Mouse (Mus musculus): ENCODE measurements around the gene 2310009B15Rik.

- TF ChIP-seq CTCF (IDR thresholded peaks at IDR 0.05; ENCODE audit: borderline replicate concordance, control insufficient read depth, extremely low read depth, insufficient read depth, low read length, poor library complexity), result no peak
- no peak for TF ChIP-seq POLR2A (IDR thresholded peaks at IDR 0.05; ENCODE audit: control insufficient read depth, extremely low read depth, insufficient read depth, low read length, poor library complexity)
Measured at GRCm38 (mm10) chr1:138877470-138878254, 21.0 kb upstream of the 2310009B15Rik start.
